Mouse (Mus musculus) MEL (cell line): ENCODE results near the gene Sh3glb2. TPM values are rescaled to one million over a fixed set of nuclear protein-coding genes. Genes with fewer than 3 reads are reported as not detected.

Experiments used
- DNase-seq: peaks from one replicate; pipeline ENCODE4 v3.0.0; 2011; ENCODE audit warnings: low read depth, low spot score
- H3K27ac ChIP-seq: 2 replicates; pipeline ENCODE4 v1.5.1; 2012; ENCODE audit warnings: low read depth, mild to moderate bottlenecking, control low read depth, low read length, moderate library complexity; ENCODE audit not compliant: control insufficient read depth
- H3K27me3 ChIP-seq, 2 experiments: fragments of 150-350 bp in 1 of 2; sonication (generic) in 1 of 2; 2 replicates each; pipeline ENCODE4 v1.6.1; 2012; ENCODE audit warnings: low read length in 2 of 2, mild to moderate bottlenecking in 2 of 2, improper control_type of control experiment in 1 of 2, moderate library complexity in 1 of 2; ENCODE audit not compliant: insufficient read depth in 2 of 2, control insufficient read depth in 1 of 2
- H3K36me3 ChIP-seq, 2 experiments: 2 replicates each; pipeline ENCODE4 v1.6.1; 2012 to 2014; ENCODE audit warnings: low read length in 2 of 2, improper control_type of control experiment in 1 of 2, inconsistent platforms in 1 of 2, mild to moderate bottlenecking in 1 of 2; ENCODE audit not compliant: insufficient read depth in 2 of 2, control insufficient read depth in 1 of 2
- H3K4me1 ChIP-seq, 2 experiments: fragments of 150-350 bp in 1 of 2; sonication (generic) in 1 of 2; 2 replicates each; pipeline ENCODE4 v1.6.1; 2012; ENCODE audit warnings: low read length in 2 of 2, improper control_type of control experiment in 1 of 2, mild to moderate bottlenecking in 1 of 2; ENCODE audit not compliant: insufficient read depth in 2 of 2, control insufficient read depth in 1 of 2
- H3K4me3 ChIP-seq, 2 experiments: fragments of 150-350 bp in 1 of 2; sonication (generic) in 1 of 2; 2 replicates each; pipeline ENCODE4 v1.5.1; 2012; ENCODE audit warnings: low read depth in 2 of 2, low read length in 2 of 2, mild to moderate bottlenecking in 2 of 2, moderate library complexity in 2 of 2, control low read depth in 1 of 2, improper control_type of control experiment in 1 of 2; ENCODE audit not compliant: control insufficient read depth in 1 of 2, insufficient read depth in 1 of 2
- H3K79me2 ChIP-seq: 2 replicates; pipeline ENCODE4 v1.6.1; 2012; ENCODE audit warnings: mild to moderate bottlenecking, low read length, moderate library complexity; ENCODE audit not compliant: control insufficient read depth, poor library complexity, insufficient read depth
- H3K9ac ChIP-seq: 2 replicates; pipeline ENCODE4 v1.6.1; 2012; ENCODE audit warnings: low read depth, mild to moderate bottlenecking, control low read depth, low read length, moderate library complexity; ENCODE audit not compliant: control insufficient read depth, poor library complexity, severe bottlenecking
- H3K9me3 ChIP-seq: fragments of 150-350 bp; sonication (generic); replicated peaks from 2 replicates; pipeline ENCODE4 v1.6.1; 2012; ENCODE audit warnings: mild to moderate bottlenecking, low read length, improper control_type of control experiment, moderate library complexity; ENCODE audit not compliant: insufficient read depth
- CHD2 ChIP-seq: IDR thresholded peaks from 2 replicates; pipeline ENCODE4 v1.6.1; 2011; ENCODE audit warnings: low read length, improper control_type of control experiment
- CTCF ChIP-seq, 3 experiments: IDR thresholded peaks in 2 of 3; conservative IDR thresholded peaks in 1 of 3; 2 replicates each; pipeline ENCODE4 v1.5.1; 2011 to 2012; ENCODE audit warnings: low read length in 3 of 3, low read depth in 2 of 3, mild to moderate bottlenecking in 2 of 3, improper control_type of control experiment in 1 of 3, inconsistent platforms in 1 of 3, mixed read lengths in 1 of 3, moderate library complexity in 1 of 3; ENCODE audit not compliant: control insufficient read depth in 1 of 3, insufficient read depth in 1 of 3, poor library complexity in 1 of 3, severe bottlenecking in 1 of 3
- MXI1 ChIP-seq: IDR thresholded peaks from 2 replicates; pipeline ENCODE4 v1.6.1; 2011; ENCODE audit warnings: mild to moderate bottlenecking, low read depth, low read length, improper control_type of control experiment
- RAD21 ChIP-seq: IDR thresholded peaks from 2 replicates; pipeline ENCODE4 v1.6.1; 2011; ENCODE audit warnings: mild to moderate bottlenecking, low read depth, low read length, improper control_type of control experiment
- SMC3 ChIP-seq: IDR thresholded peaks from 2 replicates; pipeline ENCODE4 v1.6.1; 2011; ENCODE audit warnings: low read depth, low read length, improper control_type of control experiment
- polyA plus RNA-seq, 2 experiments: library from polyadenylated mRNA; stranded (reverse) in 1 of 2; unstranded in 1 of 2; fragments of >175 nt in 1 of 2; fragments of >200 nt in 1 of 2; gene quantifications; 2 replicates each; pipeline versions ENCODE4 v1.2.1 to v1.2.4; 2012; ENCODE audit warnings: low replicate concordance in 2 of 2, low read depth in 1 of 2; ENCODE audit not compliant: insufficient read length in 2 of 2, insufficient read depth in 1 of 2, missing spikeins in 1 of 2
- total RNA-seq: library from RNA; depleted of rRNA; stranded (reverse); fragments of 300-350 nt; gene quantifications from 2 replicates; pipeline ENCODE4 v1.2.3, GENCODE M21; 2012; rRNA removed

Sh3glb2 gene
- total and polyA plus RNA-seq, 3 experiments: 48.0 to 60.1 TPM; not detected in 1

DNA sequence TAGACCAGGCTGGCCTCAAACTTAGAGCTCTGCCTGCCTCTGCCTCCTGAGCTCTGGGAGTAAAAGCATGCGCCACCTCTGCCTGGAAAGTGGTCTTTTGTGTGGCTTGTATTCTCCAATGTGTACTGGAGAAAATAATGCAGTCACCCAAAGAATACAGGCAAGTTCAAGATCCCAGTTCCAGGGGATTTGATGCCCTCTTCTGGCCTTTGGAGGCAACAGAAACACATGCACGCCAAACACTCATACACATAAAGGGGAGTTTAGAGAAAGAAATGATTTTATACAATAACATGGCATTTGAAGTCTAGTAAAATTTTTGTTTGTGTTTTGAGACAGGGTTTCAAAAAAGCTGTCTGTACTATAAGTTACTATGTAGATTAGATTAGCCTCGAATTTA is 59.6 kb downstream of the Sh3glb2 start:
- no peak overlapping the region for H3K27ac ChIP-seq
- no peaks in the 10 kb centered on the region for H3K27me3 ChIP-seq
- peaks cover 1% of the 10 kb centered on the region; the same call in 1 of the 2 replicates for H3K79me2 ChIP-seq
- H3K9me3 ChIP-seq: no peaks in the 10 kb centered on the region
- no peak overlapping the region for H3K9ac ChIP-seq
- peak; percentile 24 for DNase-seq
- peaks cover 0 to 49% of the 10 kb centered on the region in 2 experiments; a peak in 2 of 4 replicates for H3K36me3 ChIP-seq
- no peaks in the 10 kb centered on the region for H3K4me1 ChIP-seq
- no peak overlapping the region for H3K4me3 ChIP-seq
- TF ChIP-seq RAD21 (peak; percentile 13), MXI1 (no peak), CHD2 (no peak), SMC3 (peak; percentile 16; the same call in 1 of the 2 replicates), CTCF (IDR thresholded peaks at IDR 0.05 in 2 of 3, conservative IDR thresholded peaks at IDR 0.05 in 1 of 3; ENCODE audit: control insufficient read depth in 1 of 3, insufficient read depth in 1 of 3, low read depth in 2 of 3, low read length in 3 of 3, poor library complexity in 1 of 3, severe bottlenecking in 1 of 3) (peak in 2 of 3 experiments; percentile 13 to 41; a peak in 2 of 6 replicates)

Other genes starting within 250 kb of the Sh3glb2 start
- 3.9 and 4.3 TPM in 2 replicates for gene Zer1, start 234.8 kb downstream of the Sh3glb2 start, total RNA-seq
- gene Zer1, start 234.8 kb downstream of the Sh3glb2 start, polyA plus RNA-seq: 10 to 100 TPM in 1 of 2 experiments, not detected in 1; 14.0 TPM
- gene Tbc1d13, start 225.6 kb downstream of the Sh3glb2 start, total RNA-seq: 49.1 and 62.4 TPM in 2 replicates
- 10 to 100 TPM in 1 of 2 experiments, not detected in 1; 78.5 TPM for gene Tbc1d13, start 225.6 kb downstream of the Sh3glb2 start, polyA plus RNA-seq
- gene Endog, start 187.8 kb downstream of the Sh3glb2 start, total RNA-seq: 27.2 and 27.9 TPM in 2 replicates
- 10 to 100 TPM in 1 of 2 experiments, not detected in 1; 19.4 TPM for gene Endog, start 187.8 kb downstream of the Sh3glb2 start, polyA plus RNA-seq
- 68.0 and 83.6 TPM in 2 replicates for gene Spout1, start 180.9 kb downstream of the Sh3glb2 start, total RNA-seq
- 100 to 1,000 TPM; 103 to 220 TPM for gene Spout1, start 180.9 kb downstream of the Sh3glb2 start, polyA plus RNA-seq
- gene Kyat1, start 153.5 kb downstream of the Sh3glb2 start, total RNA-seq: 9.5 and 10.3 TPM in 2 replicates
- 10 to 100 TPM in 1 of 2 experiments, not detected in 1; 14.9 TPM for gene Kyat1, start 153.5 kb downstream of the Sh3glb2 start, polyA plus RNA-seq
- gene Lrrc8a, start 121.6 kb downstream of the Sh3glb2 start, total RNA-seq: 7.2 and 8.3 TPM in 2 replicates
- 1 to 10 TPM in 1 of 2 experiments, not detected in 1; 6.9 TPM for gene Lrrc8a, start 121.6 kb downstream of the Sh3glb2 start, polyA plus RNA-seq
- 0.10 TPM in 1 of 2 replicates, not detected in the other for gene Gm28035, start 118.8 kb downstream of the Sh3glb2 start, total RNA-seq
- under 1 TPM in 1 of 2 experiments, not detected in 1; 0.26 TPM for gene Gm28035, start 118.8 kb downstream of the Sh3glb2 start, polyA plus RNA-seq
- 0.19 TPM in 1 of 2 replicates, not detected in the other for gene Phyhd1, start 93.1 kb downstream of the Sh3glb2 start, total RNA-seq
- 1 to 10 TPM in 1 of 2 experiments, not detected in 1; 1.6 TPM for gene Phyhd1, start 93.1 kb downstream of the Sh3glb2 start, polyA plus RNA-seq
- gene Gm28038, start 78.3 kb downstream of the Sh3glb2 start, total RNA-seq: not detected in 2 replicates
- not detected for gene Gm28038, start 78.3 kb downstream of the Sh3glb2 start, polyA plus RNA-seq
- 13.7 and 21.7 TPM in 2 replicates for gene Dolk, start 73.0 kb downstream of the Sh3glb2 start, total RNA-seq
- gene Dolk, start 73.0 kb downstream of the Sh3glb2 start, polyA plus RNA-seq: 10 to 100 TPM in 1 of 2 experiments, not detected in 1; 18.5 TPM
- 58.6 and 63.2 TPM in 2 replicates for gene Nup188, start 72.9 kb downstream of the Sh3glb2 start, total RNA-seq
- gene Nup188, start 72.9 kb downstream of the Sh3glb2 start, polyA plus RNA-seq: 100 to 1,000 TPM in 1 of 2 experiments, not detected in 1; 119 TPM
- gene Miga2, start 4.9 kb upstream of the Sh3glb2 start, total RNA-seq: 15.3 and 25.8 TPM in 2 replicates
- gene Miga2, start 4.9 kb upstream of the Sh3glb2 start, polyA plus RNA-seq: 10 to 100 TPM in 1 of 2 experiments, not detected in 1; 20.3 TPM
- gene Dolpp1, start 32.9 kb upstream of the Sh3glb2 start, total RNA-seq: 24.6 and 28.0 TPM in 2 replicates
- gene Dolpp1, start 32.9 kb upstream of the Sh3glb2 start, polyA plus RNA-seq: 10 to 100 TPM in 1 of 2 experiments, not detected in 1; 37.5 TPM
- gene Crat, start 56.5 kb upstream of the Sh3glb2 start, total RNA-seq: 22.0 and 23.9 TPM in 2 replicates
- gene Crat, start 56.5 kb upstream of the Sh3glb2 start, polyA plus RNA-seq: 10 to 100 TPM in 1 of 2 experiments, not detected in 1; 93.9 TPM
- 139 and 159 TPM in 2 replicates for gene Ptpa, start 56.7 kb upstream of the Sh3glb2 start, total RNA-seq
- 100 to 1,000 TPM in 1 of 2 experiments, not detected in 1; 382 TPM for gene Ptpa, start 56.7 kb upstream of the Sh3glb2 start, polyA plus RNA-seq
- gene Ier5l, start 114.9 kb upstream of the Sh3glb2 start, total RNA-seq: not detected in 2 replicates
- under 1 TPM in 1 of 2 experiments, not detected in 1; 0.06 TPM for gene Ier5l, start 114.9 kb upstream of the Sh3glb2 start, polyA plus RNA-seq
- gene Cstad, start 235.7 kb upstream of the Sh3glb2 start, total RNA-seq: not detected in 2 replicates
- not detected for gene Cstad, start 235.7 kb upstream of the Sh3glb2 start, polyA plus RNA-seq